Mouse (Mus musculus): ENCODE measurements at regions not wholly inside any gene's neighbourhood (a gene's known extent, or its start where the extent isn't known, plus 50 kb on each side); places are given as distances from the start of the nearest gene placed in this dataset.

DNA sequence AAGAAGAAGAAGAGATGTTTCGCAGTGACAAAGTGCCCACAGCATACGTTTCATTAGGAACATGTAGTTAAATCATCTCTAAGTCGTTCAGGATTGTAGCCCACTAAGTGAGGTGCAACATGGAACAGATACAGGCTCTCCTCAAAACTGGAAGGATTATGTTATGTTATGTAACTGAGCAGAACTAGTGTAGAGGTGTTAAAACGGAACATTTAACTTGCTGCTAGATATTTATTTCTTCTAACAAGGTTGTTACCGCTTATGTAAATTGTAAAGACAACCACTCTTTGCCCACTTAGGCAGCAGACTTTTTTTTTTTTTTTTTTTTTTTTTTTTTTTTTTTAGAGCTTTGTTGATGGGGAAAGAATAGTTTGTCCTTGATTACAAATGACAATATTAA lies 163.8 kb downstream of the Sim1 start:
- TF ChIP-seq CTCF (IDR thresholded peaks at IDR 0.05; ENCODE audit: low read depth) (no peak), EP300 (IDR thresholded peaks at IDR 0.05; ENCODE audit: low read depth) (no peak)
